Mouse (Mus musculus) intestine, postnatal 0 days (tissue): ENCODE results near the gene Irs2. TPM values are rescaled to one million over a fixed set of nuclear protein-coding genes. Genes with fewer than 3 reads are reported as not detected.

Source experiments
- ATAC-seq: fragments of 200-750 bp; cut with Nextera tagmentation; 2 replicates; pipeline ENCODE4 v1.8.0; 2017; ENCODE audit warnings: mild to moderate bottlenecking, moderate TSS enrichment, moderate library complexity
- H3K27ac ChIP-seq: fragments of 300-500 bp; sonication (generic); 2 replicates; pipeline ENCODE4 v1.5.1; 2014; ENCODE audit warnings: mild to moderate bottlenecking, low read depth, low read length, moderate library complexity
- H3K27me3 ChIP-seq: fragments of 300-500 bp; sonication (generic); replicated peaks from 2 replicates; pipeline ENCODE4 v1.6.1; 2014; ENCODE audit warnings: low read length, mixed read lengths; ENCODE audit not compliant: control insufficient read depth, insufficient read depth
- H3K36me3 ChIP-seq: fragments of 300-500 bp; sonication (generic); 2 replicates; pipeline ENCODE4 v1.6.1; 2014; ENCODE audit warnings: mild to moderate bottlenecking, moderate library complexity; ENCODE audit not compliant: control insufficient read depth, insufficient read depth
- H3K4me1 ChIP-seq: fragments of 300-500 bp; sonication (generic); replicated peaks from 2 replicates; pipeline ENCODE4 v1.6.1; 2014; ENCODE audit warnings: antibody characterized with exemption, low read length, mixed read lengths; ENCODE audit not compliant: control insufficient read depth, insufficient read depth
- H3K4me2 ChIP-seq: fragments of 300-500 bp; sonication (generic); replicated peaks from 2 replicates; pipeline ENCODE4 v1.6.1; 2014; ENCODE audit warnings: low read depth, mild to moderate bottlenecking, moderate library complexity
- H3K4me3 ChIP-seq: fragments of 300-500 bp; sonication (generic); 2 replicates; pipeline ENCODE4 v1.5.1; 2014; ENCODE audit warnings: low read depth, low read length
- H3K9ac ChIP-seq: fragments of 300-500 bp; sonication (generic); 2 replicates; pipeline ENCODE4 v1.6.1; 2014; ENCODE audit warnings: mild to moderate bottlenecking, low read depth, low read length
- H3K9me3 ChIP-seq: fragments of 300-500 bp; sonication (generic); 2 replicates; pipeline ENCODE4 v1.6.1; 2016; ENCODE audit warnings: mixed run types; ENCODE audit not compliant: control insufficient read depth
- CTCF ChIP-seq: sonication (generic); IDR thresholded peaks from 2 replicates; pipeline ENCODE4 v1.5.1; 2016; ENCODE audit warnings: low read depth, mild to moderate bottlenecking, control low read depth, antibody characterized with exemption, moderate library complexity
- WGBS: fragments of 180-500 bp; shearing (Covaris S2); extraction: QIAGEN DNeasy Blood & Tissue Kit; methylation state at CpG from one replicate; pipeline ENCODE4 v1.1.7; 2014; 5-methylcytosine and 5-hydroxymethylcytosine counted together
- polyA plus RNA-seq: library from polyadenylated mRNA; unstranded; fragments of >200 nt; fragmentation: Nextera tagmentation; extraction: Ambion mirVana; gene quantifications from 2 replicates; pipeline ENCODE4 v1.2.1, GENCODE M21; 2015

The Irs2 gene
- polyA plus RNA-seq, 1 experiment from 2014 or later = 7.7 TPM

DNA sequence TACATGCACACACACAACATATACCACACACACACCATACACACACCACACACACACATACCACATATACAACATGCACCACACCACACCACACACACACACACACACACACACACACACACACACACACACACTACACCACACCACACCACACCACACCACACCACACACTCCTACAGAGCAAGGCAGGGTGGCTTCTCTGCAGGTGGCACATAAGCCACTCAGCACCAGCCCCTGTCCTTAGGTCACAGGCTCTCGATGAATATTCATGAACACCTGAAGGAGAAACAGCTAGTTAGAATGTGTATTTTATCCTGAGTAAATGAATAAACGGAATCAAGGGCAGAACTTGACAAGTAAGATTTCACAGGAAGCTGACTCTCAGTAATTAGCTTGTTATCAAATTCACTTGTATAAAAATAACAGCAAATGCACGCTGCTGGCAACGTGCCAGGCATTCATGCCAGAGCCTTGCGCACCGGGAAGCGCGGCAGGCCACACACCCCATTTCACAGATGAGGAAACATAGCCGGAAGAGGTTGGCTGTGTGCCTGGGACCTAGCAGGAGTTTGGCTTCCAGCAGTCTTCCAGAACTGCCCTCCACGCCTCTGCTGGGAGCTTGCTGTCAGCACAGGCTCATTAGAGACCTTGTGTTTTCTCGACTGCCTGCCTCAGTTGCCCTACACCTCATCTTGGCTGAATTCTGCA is 54.8 kb downstream of the Irs2 start:
- no peaks in the 10 kb centered on the region for H3K9me3 ChIP-seq
- H3K4me2 ChIP-seq = 0 out of 2 replicates have a peak overlapping the region, but pooled peaks have one; percentile 6
- no peaks in the 10 kb centered on the region for H3K36me3 ChIP-seq
- peaks cover 4% of the 10 kb centered on the region; the same call in 1 of the 2 replicates for H3K4me1 ChIP-seq
- TF ChIP-seq CTCF = peak; percentile 48
- ATAC-seq = peak; percentile 61
- 12% methylated on average over 11 of the region's 11 CpGs for WGBS
- H3K27ac ChIP-seq = no peak overlapping the region
- H3K27me3 ChIP-seq = no peaks in the 10 kb centered on the region
- H3K9ac ChIP-seq = no peak overlapping the region
- no peak overlapping the region for H3K4me3 ChIP-seq

DNA sequence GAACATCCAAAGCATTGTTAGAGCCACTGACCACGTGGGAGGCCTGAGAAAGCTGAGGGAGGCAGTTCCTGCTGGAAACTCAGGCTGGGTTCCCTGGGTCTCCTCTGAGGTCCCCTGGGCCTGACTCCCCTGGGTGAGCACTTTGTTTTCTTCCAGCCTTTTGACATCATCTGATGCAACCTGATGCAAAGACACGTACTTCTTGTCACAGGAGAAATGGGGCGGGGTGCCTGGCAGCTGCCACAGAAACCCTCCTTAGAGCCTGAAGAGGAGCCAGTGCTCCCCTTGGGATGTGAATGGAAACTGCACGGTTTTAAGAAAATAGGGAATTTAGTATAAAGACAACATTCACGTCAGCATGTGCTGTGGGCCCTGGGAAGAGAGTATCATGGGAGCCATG is 55.6 kb downstream of the Irs2 start:
- H3K4me3 ChIP-seq = no peak overlapping the region
- H3K9ac ChIP-seq = no peak overlapping the region
- peaks cover 4% of the 10 kb centered on the region; the same call in 1 of the 2 replicates for H3K4me1 ChIP-seq
- no peak for TF ChIP-seq CTCF
- 64% methylated on average over 5 of the region's 5 CpGs for WGBS
- no peak overlapping the region for H3K4me2 ChIP-seq
- H3K27me3 ChIP-seq = no peaks in the 10 kb centered on the region
- H3K27ac ChIP-seq = no peak overlapping the region
- no peak for ATAC-seq
- H3K9me3 ChIP-seq = no peaks in the 10 kb centered on the region
- H3K36me3 ChIP-seq = no peaks in the 10 kb centered on the region

DNA sequence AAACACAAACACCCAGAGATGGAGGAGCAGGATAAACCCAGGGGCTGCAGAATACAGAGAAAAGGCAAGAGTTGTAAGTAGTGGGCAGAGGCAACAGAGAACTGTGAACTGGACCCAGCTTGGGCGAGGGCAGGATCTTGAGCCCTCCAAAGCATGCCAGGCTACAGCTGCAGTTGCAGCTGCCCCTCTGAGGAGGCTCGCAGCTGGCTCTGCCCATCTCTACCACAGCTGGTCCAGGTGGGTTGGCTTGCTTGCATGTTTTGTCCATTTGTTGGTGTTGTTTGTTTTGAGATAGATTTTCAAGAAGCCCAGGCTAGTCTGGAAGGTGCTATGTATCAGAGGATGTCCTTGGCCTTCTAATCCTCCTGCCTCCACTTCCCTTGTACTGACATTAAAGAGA is 56.0 kb downstream of the Irs2 start:
- Histone ChIP-seq H3K4me2 (no peak overlapping the region), H3K27ac (no peak overlapping the region), H3K4me1 (0 out of 2 replicates have a peak, but pooled peaks cover 4% of the 10 kb centered on the region), H3K9ac (no peak overlapping the region), H3K9me3 (no peaks in the 10 kb centered on the region), H3K4me3 (no peak overlapping the region), H3K27me3 (no peaks in the 10 kb centered on the region), H3K36me3 (no peaks in the 10 kb centered on the region)
- TF ChIP-seq CTCF = no peak
- no peak for ATAC-seq
- WGBS = 97% methylated on average over 2 of the region's 2 CpGs

DNA sequence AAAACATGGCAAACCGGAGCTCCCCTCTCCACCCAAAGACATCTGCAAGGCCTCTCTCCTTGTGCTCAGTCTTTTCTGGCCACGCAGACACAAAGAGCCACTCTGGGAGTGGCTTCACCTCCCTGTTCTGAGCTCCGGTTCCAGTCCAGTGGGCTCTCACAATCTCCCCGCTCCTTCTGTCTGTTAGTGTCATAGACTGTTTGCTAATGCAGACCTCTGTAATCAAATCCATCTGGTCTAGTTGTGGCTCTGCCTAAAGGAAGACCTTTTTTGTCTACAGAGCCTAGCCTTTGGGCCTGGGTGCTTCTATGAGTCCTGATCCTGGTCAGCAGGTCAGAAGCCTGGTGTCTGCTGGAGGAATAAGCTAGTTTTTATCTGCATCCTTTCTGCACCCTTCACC is 56.7 kb downstream of the Irs2 start:
- H3K36me3 ChIP-seq = no peaks in the 10 kb centered on the region
- no peaks in the 10 kb centered on the region for H3K27me3 ChIP-seq
- H3K9me3 ChIP-seq = no peaks in the 10 kb centered on the region
- ATAC-seq = no peak
- no peak overlapping the region for H3K4me2 ChIP-seq
- no peak overlapping the region for H3K27ac ChIP-seq
- no peak for TF ChIP-seq CTCF
- no peak overlapping the region for H3K9ac ChIP-seq
- 85% methylated on average over 4 of the region's 4 CpGs for WGBS
- H3K4me1 ChIP-seq = peaks cover 6% of the 10 kb centered on the region; the same call in 1 of the 2 replicates
- no peak overlapping the region for H3K4me3 ChIP-seq

DNA sequence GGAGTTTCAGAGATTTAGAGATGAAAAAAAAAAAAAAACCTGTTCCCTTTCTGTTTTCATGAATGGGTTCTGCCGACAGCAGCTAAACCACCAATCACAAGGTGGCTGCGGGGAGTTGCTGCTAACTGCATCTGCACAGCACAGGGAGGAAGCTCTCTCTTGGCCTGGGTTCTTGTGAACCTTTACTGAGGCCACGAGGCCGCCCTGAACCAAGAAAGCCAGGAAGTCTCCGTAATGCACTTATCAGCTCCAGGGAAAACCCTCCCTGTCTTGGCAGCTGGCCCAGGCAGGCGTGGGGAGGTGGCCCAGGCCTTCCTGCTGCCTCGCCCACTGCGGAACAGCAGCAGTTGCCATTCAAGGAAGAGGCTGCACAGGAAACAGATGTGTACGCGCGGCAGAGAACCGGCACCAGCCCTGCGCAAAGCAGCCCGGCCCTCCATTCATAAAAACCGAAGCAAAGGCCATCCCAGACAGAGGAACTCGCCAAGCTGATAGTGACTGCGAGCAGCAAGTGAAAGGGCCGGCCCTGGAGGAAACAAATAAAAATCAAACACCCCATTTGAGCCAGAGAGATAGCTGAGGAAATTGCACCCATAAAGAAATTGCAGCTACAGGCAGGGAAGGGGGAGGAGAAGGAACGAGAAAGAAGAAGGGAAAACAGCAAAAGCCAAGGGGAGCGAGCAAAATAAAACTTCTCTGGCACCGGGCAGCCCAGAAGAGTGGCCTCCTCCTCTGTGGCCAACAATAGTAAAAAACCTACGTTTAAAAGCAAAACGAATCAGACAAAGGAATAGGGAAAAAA is 62.1 kb downstream of the Irs2 start:
- WGBS = 1% methylated on average over 23 of the region's 23 CpGs
- Histone ChIP-seq H3K9ac (no peak overlapping the region), H3K4me1 (peaks cover 10% of the 10 kb centered on the region), H3K4me3 (peak overlapping the region; percentile 16; the same call in 1 of the 2 replicates), H3K27me3 (no peaks in the 10 kb centered on the region), H3K36me3 (no peaks in the 10 kb centered on the region), H3K4me2 (peak overlapping the region; percentile 57), H3K9me3 (no peaks in the 10 kb centered on the region), H3K27ac (peak overlapping the region; percentile 57)
- peak; percentile 94 for ATAC-seq
- no peak for TF ChIP-seq CTCF

DNA sequence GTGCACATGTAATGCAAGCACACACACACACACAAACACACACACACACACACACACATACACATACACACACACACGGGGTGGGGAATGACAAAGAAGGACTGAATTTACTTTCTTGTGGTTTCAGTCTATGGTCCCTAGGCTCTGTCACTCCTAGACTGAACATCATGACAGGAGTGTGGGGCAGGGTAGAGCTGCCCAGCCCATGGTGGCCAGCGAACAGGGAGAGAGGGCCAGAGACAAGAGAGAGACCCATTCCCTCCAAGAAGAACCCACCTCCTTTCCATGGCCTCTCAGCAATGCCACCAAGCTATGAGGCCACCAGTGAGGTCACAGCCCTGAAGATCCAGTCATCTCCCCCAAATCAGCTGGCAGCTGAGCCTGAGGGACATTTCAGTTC is 62.8 kb downstream of the Irs2 start:
- Histone ChIP-seq H3K9ac (no peak overlapping the region), H3K27me3 (no peaks in the 10 kb centered on the region), H3K4me3 (no peak overlapping the region), H3K36me3 (no peaks in the 10 kb centered on the region), H3K9me3 (no peaks in the 10 kb centered on the region), H3K27ac (no peak overlapping the region; the same call in 1 of the 2 replicates), H3K4me2 (peak overlapping the region; percentile 57; the same call in 1 of the 2 replicates), H3K4me1 (peaks cover 10% of the 10 kb centered on the region)
- 74% methylated on average over 2 of the region's 2 CpGs for WGBS
- ATAC-seq = no peak
- no peak for TF ChIP-seq CTCF
